Mouse (Mus musculus) forebrain, embryonic 11.5 days (tissue): ENCODE measurements around the gene Gjb3. TPM values are rescaled to one million over a fixed set of nuclear protein-coding genes. Genes with fewer than 3 reads are reported as not detected.

Source experiments
- ATAC-seq: fragments of 200-750 bp; cut with Nextera tagmentation; replicated peaks from 2 replicates; pipeline ENCODE4 v1.8.0; 2017; ENCODE audit warnings: moderate TSS enrichment; ENCODE audit not compliant: low FRiP score
- DNase-seq: peaks from one replicate; pipeline ENCODE4 v3.0.0-alpha.2; 2017; ENCODE audit warnings: low spot score
- H3K27ac ChIP-seq: fragments of 300-500 bp; sonication (generic); 2 replicates; pipeline ENCODE4 v1.5.1; 2014; ENCODE audit warnings: low read depth, low read length
- H3K27me3 ChIP-seq: fragments of 300-500 bp; sonication (generic); 2 replicates; pipeline ENCODE4 v1.6.1; 2014; ENCODE audit warnings: mild to moderate bottlenecking, low read length, mixed read lengths; ENCODE audit not compliant: control insufficient read depth, insufficient read depth
- H3K36me3 ChIP-seq: fragments of 300-500 bp; sonication (generic); 2 replicates; pipeline ENCODE4 v1.6.1; 2014; ENCODE audit warnings: mild to moderate bottlenecking, low read length, moderate library complexity, mixed read lengths; ENCODE audit not compliant: control insufficient read depth, insufficient read depth
- H3K4me1 ChIP-seq: fragments of 300-500 bp; sonication (generic); replicated peaks from 2 replicates; pipeline ENCODE4 v1.6.1; 2014; ENCODE audit warnings: low read length, mixed read lengths; ENCODE audit not compliant: control insufficient read depth, insufficient read depth
- H3K4me2 ChIP-seq: fragments of 300-500 bp; sonication (generic); 2 replicates; pipeline ENCODE4 v1.6.1; 2014; ENCODE audit warnings: low read depth, mild to moderate bottlenecking, low read length, moderate library complexity, mixed read lengths; ENCODE audit not compliant: severe bottlenecking
- H3K4me3 ChIP-seq: fragments of 300-500 bp; sonication (generic); 2 replicates; pipeline ENCODE4 v1.5.1; 2014; ENCODE audit warnings: low read depth, low read length
- H3K9ac ChIP-seq: fragments of 300-500 bp; sonication (generic); 2 replicates; pipeline ENCODE4 v1.6.1; 2014; ENCODE audit warnings: low read length
- H3K9me3 ChIP-seq: fragments of 300-500 bp; sonication (generic); 2 replicates; pipeline ENCODE4 v1.6.1; 2016; ENCODE audit warnings: low read length, mixed read lengths; ENCODE audit not compliant: control insufficient read depth
- WGBS: fragments of 180-500 bp; shearing (Covaris S2); extraction: QIAGEN DNeasy Blood & Tissue Kit; methylation state at CpG from one replicate; pipeline ENCODE4 v1.1.7; 2014; 5-methylcytosine and 5-hydroxymethylcytosine counted together
- polyA plus RNA-seq: library from polyadenylated mRNA; unstranded; fragments of >200 nt; fragmentation: Nextera tagmentation; extraction: Ambion mirVana; gene quantifications from 2 replicates; pipeline ENCODE4 v1.2.1, GENCODE M21; 2014

Gene Gjb3
- polyA plus RNA-seq, 1 experiment from 2014 or later, result 0.94 TPM

- no peak overlapping the region for H3K4me3 ChIP-seq
- H3K9me3 ChIP-seq, result no peaks in the 10 kb centered on the region
- WGBS, result 37% methylated on average over 1 of the region's 1 CpGs
- DNase-seq (no peak), ATAC-seq (no peak)
- H3K27ac ChIP-seq, result no peak overlapping the region
- H3K27me3 ChIP-seq, result no peaks in the 10 kb centered on the region
- no peak overlapping the region for H3K9ac ChIP-seq
- H3K4me2 ChIP-seq, result no peak overlapping the region
- H3K36me3 ChIP-seq, result no peaks in the 10 kb centered on the region
- H3K4me1 ChIP-seq, result no peaks in the 10 kb centered on the region; the same call in 1 of the 2 replicates
Measured at GRCm38 (mm10) chr4:127352594-127352993, 21.9 kb upstream of the Gjb3 start.

- Histone ChIP-seq H3K27me3 (no peaks in the 10 kb centered on the region), H3K36me3 (no peaks in the 10 kb centered on the region), H3K9me3 (no peaks in the 10 kb centered on the region), H3K9ac (no peak overlapping the region), H3K4me1 (no peaks in the 10 kb centered on the region), H3K27ac (no peak overlapping the region), H3K4me2 (no peak overlapping the region), H3K4me3 (no peak overlapping the region)
- DNase-seq, result no peak
- 71% methylated on average over 4 of the region's 4 CpGs for WGBS
- no peak for ATAC-seq
Measured at GRCm38 (mm10) chr4:127349560-127350300, 19.1 kb upstream of the Gjb3 start.

GRCm38 (mm10) chr4:127345000-127345399, 14.4 kb upstream of the Gjb3 start:
- no peak overlapping the region for H3K9ac ChIP-seq
- WGBS, result 87% methylated on average over 5 of the region's 5 CpGs
- no peak overlapping the region for H3K27ac ChIP-seq
- ATAC-seq (no peak), DNase-seq (no peak)
- H3K4me3 ChIP-seq, result no peak overlapping the region
- no peaks in the 10 kb centered on the region for H3K9me3 ChIP-seq
- no peaks in the 10 kb centered on the region for H3K36me3 ChIP-seq
- no peaks in the 10 kb centered on the region for H3K4me1 ChIP-seq
- no peak overlapping the region for H3K4me2 ChIP-seq
- H3K27me3 ChIP-seq, result no peaks in the 10 kb centered on the region

GRCm38 (mm10) chr4:127341372-127341771, 10.7 kb upstream of the Gjb3 start:
- no peak overlapping the region for H3K4me2 ChIP-seq
- ATAC-seq (no peak), DNase-seq (no peak)
- H3K27me3 ChIP-seq, result no peaks in the 10 kb centered on the region
- H3K36me3 ChIP-seq, result no peaks in the 10 kb centered on the region
- WGBS, result 69% methylated on average over 6 of the region's 6 CpGs
- no peak overlapping the region for H3K9ac ChIP-seq
- no peaks in the 10 kb centered on the region for H3K4me1 ChIP-seq
- H3K4me3 ChIP-seq, result no peak overlapping the region
- H3K9me3 ChIP-seq, result no peaks in the 10 kb centered on the region
- H3K27ac ChIP-seq, result no peak overlapping the region

GRCm38 (mm10) chr4:127337668-127338067, 7.0 kb upstream of the Gjb3 start:
- no peaks in the 10 kb centered on the region for H3K27me3 ChIP-seq
- H3K4me3 ChIP-seq, result no peak overlapping the region
- H3K4me1 ChIP-seq, result no peaks in the 10 kb centered on the region
- ATAC-seq (no peak), DNase-seq (no peak)
- no peaks in the 10 kb centered on the region for H3K9me3 ChIP-seq
- no peak overlapping the region for H3K4me2 ChIP-seq
- no peak overlapping the region for H3K9ac ChIP-seq
- no peak overlapping the region for H3K27ac ChIP-seq
- 86% methylated on average over 5 of the region's 5 CpGs for WGBS
- H3K36me3 ChIP-seq, result no peaks in the 10 kb centered on the region

- ATAC-seq, result no peak
- WGBS, result 51% methylated on average over 5 of the region's 5 CpGs
- no peak overlapping the region for H3K27ac ChIP-seq
Measured at GRCm38 (mm10) chr4:127334870-127335504, 4.3 kb upstream of the Gjb3 start.

GRCm38 (mm10) chr4:127331171-127331570, 527 bp upstream of the Gjb3 start:
- no peak overlapping the region for H3K4me3 ChIP-seq
- ATAC-seq, result no peak
- 21% methylated on average over 13 of the region's 13 CpGs for WGBS

More at GRCm38 (mm10) chr4:127334870-127335504, 4.3 kb upstream of the Gjb3 start:
- no peaks in the 10 kb centered on the region for H3K36me3 ChIP-seq
- no peak overlapping the region for H3K4me2 ChIP-seq
- no peak overlapping the region for H3K4me3 ChIP-seq
- H3K27me3 ChIP-seq, result peaks cover 16% of the 10 kb centered on the region
- DNase-seq, result no peak
- H3K9me3 ChIP-seq, result no peaks in the 10 kb centered on the region
- H3K4me1 ChIP-seq, result no peaks in the 10 kb centered on the region; the same call in 1 of the 2 replicates
- no peak overlapping the region for H3K9ac ChIP-seq

GRCm38 (mm10) chr4:127329751-127330150, 893 bp downstream of the Gjb3 start:
- no peak overlapping the region for H3K9ac ChIP-seq
- H3K27me3 ChIP-seq, result peaks cover 30% of the 10 kb centered on the region
- no peak for DNase-seq
- no peak overlapping the region for H3K4me3 ChIP-seq
- no peak overlapping the region; the same call in 1 of the 2 replicates for H3K4me2 ChIP-seq
- H3K27ac ChIP-seq, result no peak overlapping the region
- no peak for ATAC-seq
- no peaks in the 10 kb centered on the region for H3K36me3 ChIP-seq
- 3% methylated on average over 13 of the region's 13 CpGs for WGBS
- H3K4me1 ChIP-seq, result peaks cover 4% of the 10 kb centered on the region; the same call in 1 of the 2 replicates
- H3K9me3 ChIP-seq, result no peaks in the 10 kb centered on the region

More at GRCm38 (mm10) chr4:127331171-127331570, 527 bp upstream of the Gjb3 start:
- Histone ChIP-seq H3K36me3 (no peaks in the 10 kb centered on the region), H3K4me1 (peaks cover 4% of the 10 kb centered on the region; the same call in 1 of the 2 replicates), H3K9ac (no peak overlapping the region), H3K27ac (no peak overlapping the region), H3K9me3 (no peaks in the 10 kb centered on the region), H3K4me2 (no peak overlapping the region), H3K27me3 (peaks cover 28% of the 10 kb centered on the region)
- DNase-seq, result no peak
